Mouse (Mus musculus) E14TG2a.4 (cell line): ENCODE measurements around the gene Gtpbp3.
"Not testable (repeated sequence)": the region's sequence is repeated elsewhere in the genome, so short reads cannot be mapped to it uniquely, and the experiment has no call there.

Experiments
- CTCF ChIP-seq: conservative IDR thresholded peaks from 2 replicates; pipeline ENCODE4 v1.5.1; 2014; ENCODE audit warnings: low read length
- NANOG ChIP-seq: IDR thresholded peaks from 2 replicates; pipeline ENCODE4 v1.6.1; 2014; ENCODE audit warnings: borderline replicate concordance, low read length, mixed read lengths

DNA sequence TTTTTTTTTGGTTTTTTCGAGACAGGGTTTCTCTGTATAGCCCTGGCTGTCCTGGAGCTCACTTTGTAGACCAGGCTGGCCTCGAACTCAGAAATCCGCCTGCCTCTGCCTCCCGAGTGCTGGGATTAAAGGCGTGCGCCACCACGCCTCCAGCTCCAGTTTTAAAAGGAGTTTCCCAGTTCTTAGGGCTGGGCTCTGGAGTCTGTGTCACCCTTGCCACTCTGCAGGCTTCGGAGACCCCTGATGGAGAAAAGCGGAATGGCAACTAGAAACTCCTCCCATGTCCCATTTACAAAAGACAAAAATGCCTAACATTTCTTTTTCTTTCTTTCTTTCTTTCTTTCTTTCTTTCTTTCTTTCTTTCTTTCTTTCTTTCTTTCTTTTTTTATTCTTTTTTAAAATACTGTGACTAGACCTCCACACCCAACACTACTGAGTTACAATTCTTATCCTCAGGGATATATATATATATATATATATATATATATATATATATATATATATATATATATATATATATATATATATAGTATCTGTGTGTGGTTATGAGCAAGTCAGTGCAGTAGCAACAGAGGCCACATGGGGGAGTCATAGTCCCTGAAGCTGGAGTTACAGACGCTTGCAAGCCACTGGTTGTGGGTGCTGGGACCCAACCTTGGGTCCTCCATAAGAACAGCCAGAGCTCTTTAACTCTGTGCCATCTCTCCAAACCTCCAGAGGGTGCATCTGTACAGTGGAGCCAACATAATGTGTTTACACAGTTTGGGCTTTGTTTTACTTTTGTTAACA is 31.3 kb downstream of the Gtpbp3 start:
- peak; percentile 27; the same call in 1 of the 2 replicates for TF ChIP-seq CTCF
- TF ChIP-seq NANOG = not testable (repeated sequence)
